Mouse (Mus musculus): ENCODE results near the gene Thoc5.
A peak's percentile ranks its signal among the peaks of the same experiment; 100 is the strongest.

The Thoc5 gene

DNA sequence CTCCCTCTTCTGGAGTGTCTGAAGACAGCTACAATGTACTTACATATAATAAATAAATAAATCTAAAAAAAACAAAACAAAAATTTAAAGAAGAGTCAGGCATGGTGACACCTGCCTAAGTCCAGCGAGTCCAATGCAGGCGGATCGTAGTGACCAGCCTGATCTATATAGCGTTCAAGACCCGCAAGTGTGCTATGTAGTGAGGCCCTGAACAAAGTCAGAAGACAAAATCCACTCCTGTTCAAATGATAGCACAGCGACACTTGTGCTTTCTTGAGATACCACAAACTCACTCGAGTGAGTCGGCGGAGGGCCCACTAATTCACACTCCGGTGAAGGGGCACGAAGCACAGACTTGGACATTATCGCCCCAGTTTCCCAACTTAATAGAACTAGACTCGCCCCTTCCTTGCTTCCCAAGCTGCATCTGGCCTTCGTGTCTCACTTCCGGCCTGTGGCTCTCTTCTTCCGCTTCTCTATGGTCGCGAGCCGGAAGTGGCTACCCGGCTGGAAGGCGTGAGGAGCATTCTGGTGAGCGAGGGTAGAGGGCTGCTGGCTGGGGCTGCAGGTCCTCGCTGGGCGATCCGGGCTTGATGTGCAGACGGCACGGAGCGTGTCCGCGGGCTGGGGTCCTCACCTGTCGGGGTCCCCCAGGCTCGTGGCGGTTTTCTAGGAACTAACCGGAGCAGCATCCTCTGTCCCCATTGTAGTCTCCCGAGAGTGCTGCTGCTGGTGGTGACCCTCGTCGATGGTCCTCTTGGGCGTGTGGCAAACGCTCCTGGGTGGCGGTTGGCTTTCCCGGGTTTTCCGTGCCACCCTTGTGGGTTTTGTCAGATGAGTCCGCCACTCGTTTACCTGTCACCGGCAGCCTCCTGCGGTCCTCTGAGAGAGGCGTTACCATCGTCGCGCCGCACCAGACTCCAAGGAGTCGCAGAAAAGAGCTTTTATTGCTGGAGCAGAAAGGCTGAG is at the start of gene Thoc5:
TSS of gene Thoc5 (plus strand) at position 473 of the 969 bp plus-strand sequence.
- no peak for DNase-seq (ENCODE audit: extremely low read depth, low read depth, low spot score)

DNA sequence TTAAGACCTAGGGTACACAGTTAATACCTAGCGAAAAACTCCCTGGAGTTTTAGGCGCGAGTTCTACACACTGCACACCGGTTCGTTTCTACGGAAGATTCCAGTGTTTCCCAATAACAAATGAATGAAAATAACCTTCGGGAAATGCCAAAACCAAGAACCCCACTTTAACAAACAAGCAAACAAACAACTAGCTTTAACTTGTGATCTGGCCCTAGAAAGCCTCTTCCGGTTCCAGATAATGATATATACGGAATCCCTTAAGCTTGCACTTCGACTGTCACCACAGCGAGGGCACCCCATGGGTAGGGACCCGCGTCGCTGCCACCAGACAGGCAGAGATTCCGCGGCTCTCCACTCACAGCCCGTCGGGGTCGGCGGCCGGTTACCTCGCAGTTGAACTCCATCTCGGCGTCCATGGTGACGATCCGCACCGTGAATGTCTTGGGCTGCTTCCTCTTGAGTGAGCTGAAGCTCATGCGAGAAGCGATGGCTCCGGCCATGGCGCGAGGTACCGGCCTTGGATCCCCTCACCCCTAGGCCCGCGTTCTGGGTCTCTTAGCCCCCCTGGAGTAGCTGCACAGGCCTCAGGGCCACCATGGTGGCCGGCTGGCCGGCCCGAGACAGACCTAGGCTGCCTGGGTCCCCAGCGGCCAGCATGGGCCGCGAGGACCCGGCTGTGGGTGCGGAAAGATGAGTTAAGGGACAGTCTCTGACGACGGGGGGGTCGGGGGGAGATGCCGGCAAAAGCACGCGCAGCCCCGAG is 46.5 kb upstream of the Thoc5 start:
- no peak for DNase-seq (ENCODE audit: extremely low read depth, low read depth, low spot score)

DNA sequence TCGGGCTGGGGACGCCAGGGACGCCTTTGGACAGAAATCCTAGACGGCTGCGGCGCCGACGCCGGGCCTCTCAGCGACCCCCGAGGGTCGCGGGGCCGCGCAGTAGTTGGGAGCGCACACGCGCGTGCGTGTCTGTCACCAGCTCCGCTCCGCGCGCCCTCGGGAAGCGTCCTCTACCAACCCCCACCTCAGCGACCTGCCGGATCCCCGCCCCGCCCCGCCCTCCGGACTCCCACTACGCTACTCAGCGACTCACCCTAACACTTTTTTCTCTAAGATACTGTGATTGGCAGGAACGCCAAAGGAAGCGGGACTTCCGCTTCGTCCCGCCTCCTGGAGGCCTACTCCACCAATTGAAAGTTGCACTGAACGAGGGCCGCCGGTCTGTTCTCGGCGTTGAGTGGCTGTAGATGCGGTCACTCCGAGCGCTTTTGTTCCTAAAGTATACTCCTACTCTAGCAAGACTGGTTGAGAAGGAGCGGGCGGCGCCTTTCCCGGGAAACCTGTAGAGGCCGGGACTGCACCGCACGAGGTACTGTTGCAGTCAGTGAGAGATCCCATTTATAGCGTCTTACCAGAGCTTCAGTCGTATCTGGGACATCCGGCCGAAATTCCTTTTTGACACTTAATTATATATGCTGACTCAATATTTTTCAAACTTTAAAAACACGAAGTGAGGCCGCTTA is 45.7 kb upstream of the Thoc5 start, which contains the start of gene Nf2:
TSS of gene Nf2 (minus strand) at position 279 of the 686 bp plus-strand sequence.
- peak; percentile 96 for DNase-seq (ENCODE audit: extremely low read depth, low read depth, low spot score)

DNA sequence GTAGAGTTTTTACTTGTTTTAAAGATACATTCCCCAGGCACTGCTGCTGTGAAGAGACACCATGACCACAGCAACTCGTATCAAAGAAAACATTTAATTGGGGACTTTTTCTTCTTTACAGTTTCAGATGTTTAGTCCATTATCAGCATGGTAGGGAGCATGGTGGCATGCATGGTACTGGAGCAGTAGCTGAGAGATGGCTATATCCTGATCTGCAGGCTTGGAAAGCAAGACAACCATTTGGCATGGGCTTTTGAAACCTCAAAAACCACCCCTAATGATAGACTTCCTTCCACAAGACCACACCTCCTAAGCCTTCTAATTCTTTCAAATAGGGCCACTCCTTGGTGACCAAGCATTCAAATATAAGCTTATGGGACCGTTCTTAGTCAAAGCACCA is 44.7 kb upstream of the Thoc5 start:
- no peak for DNase-seq (ENCODE audit: extremely low read depth, low read depth, low spot score)

DNA sequence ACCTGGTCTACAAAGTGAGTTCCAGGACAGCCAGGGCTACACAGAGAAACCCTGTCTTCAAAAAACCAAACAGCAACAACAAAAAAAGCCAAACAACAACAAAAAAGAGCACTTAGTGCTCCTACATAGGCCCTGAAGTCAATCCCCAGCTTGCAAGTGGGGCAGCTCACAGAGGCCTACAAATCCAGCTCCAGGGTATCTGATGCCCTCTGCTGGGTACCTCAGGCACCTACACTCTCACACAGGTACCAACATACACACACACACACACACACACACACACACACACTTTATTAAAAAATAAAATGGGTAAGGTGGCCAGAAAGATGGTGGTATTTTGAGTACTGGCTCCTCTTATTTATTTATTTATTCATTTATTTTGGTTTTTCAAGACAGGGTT is 42.1 kb upstream of the Thoc5 start:
- no peak for DNase-seq (ENCODE audit: extremely low read depth, low read depth, low spot score)

DNA sequence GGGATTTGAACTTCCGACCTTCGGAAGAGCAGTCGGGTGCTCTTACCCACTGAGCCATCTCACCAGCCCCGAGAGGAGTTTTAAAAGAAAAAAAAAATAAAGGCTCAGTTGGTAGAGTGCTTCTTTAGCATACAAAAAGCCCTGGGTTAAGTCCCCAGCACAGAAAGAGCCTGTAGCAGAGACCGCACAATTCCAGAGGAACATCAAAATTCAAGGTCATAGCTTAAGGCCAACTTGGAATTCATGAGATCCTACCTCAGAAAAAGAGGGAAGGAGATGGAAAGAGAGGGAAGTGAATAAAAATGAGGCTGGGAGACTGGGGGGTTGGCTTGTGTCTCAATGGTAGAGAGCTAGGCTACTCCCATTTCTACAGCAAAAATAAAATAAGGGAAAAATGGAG is 40.9 kb upstream of the Thoc5 start:
- no peak for DNase-seq (ENCODE audit: extremely low read depth, low read depth, low spot score)

DNA sequence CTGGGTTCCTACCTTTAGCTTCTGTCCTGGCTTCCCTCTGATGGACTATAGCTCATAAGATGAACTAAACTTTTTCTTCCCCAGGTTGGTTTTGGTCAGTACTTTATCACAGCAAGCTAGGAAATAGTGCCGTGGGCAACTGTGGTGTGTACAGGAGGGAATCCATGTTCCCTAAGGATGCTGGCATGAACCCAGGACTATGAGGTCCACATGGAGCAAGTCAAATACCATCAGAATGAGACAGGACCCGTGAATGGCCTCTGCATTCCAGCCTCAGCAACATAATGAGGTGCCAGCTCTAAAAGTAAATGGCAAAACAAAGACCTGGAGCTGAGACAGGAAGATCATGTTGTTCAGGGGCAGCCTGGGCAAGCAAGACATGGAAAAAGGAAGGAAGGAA is 36.7 kb upstream of the Thoc5 start:
- no peak for DNase-seq (ENCODE audit: extremely low read depth, low read depth, low spot score)

DNA sequence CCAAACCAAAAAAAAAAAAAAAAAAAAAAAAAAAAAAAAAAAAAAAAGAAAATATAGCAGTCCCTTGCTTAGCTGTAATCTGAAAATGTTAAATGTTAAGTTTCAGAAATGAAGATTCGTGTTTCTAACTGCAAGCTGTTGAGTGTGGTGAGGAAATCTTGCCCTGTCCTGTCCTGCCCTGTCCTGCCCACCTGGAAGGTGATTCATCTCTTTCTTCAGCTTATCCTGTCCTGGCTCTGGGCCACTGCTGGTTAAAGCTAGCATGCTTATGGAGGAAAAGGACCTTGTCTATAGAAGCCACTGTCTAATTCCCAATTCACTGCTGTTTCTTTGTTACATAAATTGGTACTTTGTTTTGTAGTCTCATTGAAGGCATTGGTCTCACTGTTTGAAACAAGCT is 34.1 kb upstream of the Thoc5 start:
- peak; percentile 88 for DNase-seq (ENCODE audit: extremely low read depth, low read depth, low spot score)

DNA sequence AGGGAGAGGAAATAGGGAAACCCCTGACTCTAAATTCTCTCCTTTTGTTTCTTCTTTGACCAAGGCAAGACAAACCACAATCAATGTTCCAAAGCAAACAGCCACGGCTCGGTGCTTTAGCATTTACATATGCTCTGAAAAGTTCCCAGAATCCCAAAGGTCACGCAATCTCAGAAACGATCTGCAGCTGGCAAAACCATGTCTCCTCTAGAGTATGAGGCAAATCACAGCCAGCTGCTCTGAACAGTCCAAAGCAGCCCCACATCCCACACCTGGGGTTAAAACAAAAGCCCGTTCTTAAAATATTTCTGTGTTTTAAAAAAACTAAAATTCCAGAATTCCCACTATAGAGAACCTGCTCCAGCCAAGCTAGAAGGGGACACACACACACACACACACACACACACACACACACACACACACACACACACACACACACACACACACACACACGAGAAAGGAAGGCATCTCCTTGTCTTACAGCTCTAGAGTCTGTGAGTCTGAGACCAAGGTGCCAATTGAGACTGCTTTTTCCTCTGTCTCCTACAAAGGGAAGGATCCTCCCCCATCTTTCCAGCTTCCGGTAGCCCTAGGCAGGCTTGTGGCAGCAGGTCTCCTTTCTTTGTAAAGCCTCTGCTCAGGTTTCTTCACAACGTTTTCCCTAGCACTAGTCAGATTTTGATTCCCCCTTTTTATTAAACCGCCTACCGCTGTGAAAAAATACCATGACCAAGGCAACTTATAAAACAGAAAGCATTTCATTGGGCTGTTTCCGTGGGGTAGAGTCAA is 33.1 kb upstream of the Thoc5 start:
- no peak for DNase-seq (ENCODE audit: extremely low read depth, low read depth, low spot score)

DNA sequence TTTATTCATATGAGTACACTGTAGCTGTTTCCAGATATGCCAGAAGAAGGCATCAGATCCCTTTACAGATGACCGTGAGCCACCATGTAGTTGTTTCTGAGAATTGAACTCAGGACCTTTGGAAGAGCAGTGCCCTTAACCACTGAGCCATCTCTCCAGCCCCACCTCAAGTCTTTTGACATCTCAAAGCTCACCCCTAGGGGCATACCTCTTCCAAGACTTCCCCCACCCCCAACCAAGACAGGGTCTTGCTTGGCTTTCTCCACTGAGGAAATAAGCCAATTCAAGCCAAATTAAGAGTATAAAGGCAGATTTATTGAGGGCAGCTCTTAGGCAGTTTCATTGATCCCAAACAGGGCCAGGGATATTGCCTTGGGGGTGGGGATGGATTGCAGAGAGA is 32.4 kb upstream of the Thoc5 start:
- DNase-seq (ENCODE audit: extremely low read depth, low read depth, low spot score) = no peak

DNA sequence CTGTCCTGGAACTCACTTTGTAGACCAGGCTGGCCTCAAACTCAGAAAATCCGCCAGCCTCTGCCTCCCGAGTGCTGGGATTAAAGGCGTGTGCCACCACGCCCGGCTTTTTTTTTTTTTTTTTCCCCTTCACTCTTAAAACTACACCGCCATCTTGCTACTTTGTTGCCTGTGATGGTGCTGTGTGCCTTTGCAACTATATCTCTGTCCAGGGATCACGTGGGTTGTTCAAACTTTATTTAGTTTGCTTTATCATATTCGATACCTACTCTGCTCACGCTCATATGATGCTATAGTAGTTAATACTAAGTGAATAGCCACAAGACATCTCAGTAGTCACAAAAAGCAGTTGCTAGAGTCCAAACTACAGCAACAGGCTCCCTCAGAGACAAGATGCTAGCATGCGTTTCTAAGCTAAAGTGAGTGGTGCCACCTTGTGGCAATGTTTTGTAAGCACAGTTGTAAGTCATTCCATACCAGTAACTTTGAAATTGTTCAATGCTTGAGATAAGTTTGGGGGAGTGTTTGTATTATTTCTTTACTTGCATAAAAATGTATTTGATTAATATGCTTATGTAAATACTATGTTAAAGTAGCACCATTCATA is 29.4 kb upstream of the Thoc5 start:
- DNase-seq (ENCODE audit: extremely low read depth, low read depth, low spot score) = no peak

DNA sequence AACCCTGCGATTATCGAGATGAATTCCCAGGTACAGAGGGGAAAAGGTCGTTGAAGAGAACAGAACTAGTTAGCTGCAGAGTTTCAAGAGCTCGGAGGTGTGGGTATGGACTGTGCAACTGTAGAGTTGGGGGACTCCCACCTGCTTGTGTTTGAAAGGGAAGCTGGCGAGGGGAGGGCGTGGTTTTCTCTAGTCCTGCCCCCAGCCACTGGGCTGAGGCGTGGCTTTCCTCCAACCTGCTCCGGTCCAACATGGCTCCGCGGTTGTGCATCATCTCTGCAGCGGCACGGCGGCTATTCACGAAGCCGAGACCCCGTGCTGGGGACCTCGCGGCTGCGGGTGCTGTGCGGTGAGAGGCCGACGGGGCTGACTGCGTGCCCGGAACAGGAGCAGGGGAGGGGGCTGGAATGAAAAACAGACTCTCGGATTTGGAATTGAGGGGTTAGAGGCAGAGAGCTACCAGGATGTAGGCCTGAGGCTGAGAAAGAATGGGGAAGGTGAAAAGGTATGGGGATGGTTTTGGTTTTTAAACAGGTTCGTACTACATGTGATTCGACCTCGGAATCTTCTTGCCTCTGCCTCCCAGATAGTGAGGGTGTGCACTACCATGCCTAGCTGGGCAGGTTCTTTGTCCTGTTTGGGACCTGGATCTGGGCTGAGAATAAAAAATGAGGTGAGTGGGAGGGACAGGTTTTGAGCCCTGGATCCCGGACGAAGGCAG is 21.2 kb upstream of the Thoc5 start, which contains the start of gene Nipsnap1:
TSS of gene Nipsnap1 (plus strand) at position 197 of the 721 bp plus-strand sequence.
- DNase-seq (ENCODE audit: extremely low read depth, low read depth, low spot score) = no peak

DNA sequence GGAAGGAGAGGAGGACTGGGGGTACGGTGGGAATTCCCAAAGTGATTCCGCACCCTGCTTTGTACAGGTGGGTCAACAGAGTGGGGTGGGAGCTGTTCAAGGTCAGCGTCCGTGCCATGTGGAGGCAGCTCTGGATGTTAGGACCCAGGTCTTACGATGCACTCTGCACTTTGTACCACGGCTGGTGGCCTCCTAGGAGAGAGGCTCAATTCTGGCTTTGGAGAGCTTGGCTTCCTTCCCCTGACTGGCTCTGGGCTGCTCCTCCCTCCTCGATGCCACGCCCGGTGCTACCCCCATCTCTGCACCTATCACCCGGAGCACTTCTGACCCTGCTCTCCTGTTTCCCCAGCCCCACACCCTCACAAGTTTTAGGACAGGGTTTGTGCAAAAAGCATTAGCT is 20.6 kb upstream of the Thoc5 start:
- no peak for DNase-seq (ENCODE audit: extremely low read depth, low read depth, low spot score)

DNA sequence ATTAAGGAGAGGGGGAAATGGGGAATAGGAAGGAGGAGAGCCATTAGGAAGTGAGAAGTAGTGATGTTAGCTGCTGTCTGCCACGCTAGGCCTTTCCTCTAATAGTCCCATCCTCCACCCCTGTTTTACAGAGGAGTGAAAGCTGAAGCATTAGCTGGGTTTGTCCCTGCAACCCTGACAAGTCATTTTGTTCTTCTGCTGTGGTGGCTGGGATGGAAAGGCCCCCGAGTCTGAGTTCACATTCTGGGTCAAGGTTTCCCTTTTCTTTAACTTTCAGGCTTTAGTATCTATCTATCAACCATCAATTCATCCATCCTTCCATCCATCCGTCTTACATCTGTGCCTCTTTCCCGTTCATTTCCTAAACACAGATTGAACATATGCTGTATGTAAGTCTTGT is 14.0 kb upstream of the Thoc5 start:
- no peak for DNase-seq (ENCODE audit: extremely low read depth, low read depth, low spot score)

DNA sequence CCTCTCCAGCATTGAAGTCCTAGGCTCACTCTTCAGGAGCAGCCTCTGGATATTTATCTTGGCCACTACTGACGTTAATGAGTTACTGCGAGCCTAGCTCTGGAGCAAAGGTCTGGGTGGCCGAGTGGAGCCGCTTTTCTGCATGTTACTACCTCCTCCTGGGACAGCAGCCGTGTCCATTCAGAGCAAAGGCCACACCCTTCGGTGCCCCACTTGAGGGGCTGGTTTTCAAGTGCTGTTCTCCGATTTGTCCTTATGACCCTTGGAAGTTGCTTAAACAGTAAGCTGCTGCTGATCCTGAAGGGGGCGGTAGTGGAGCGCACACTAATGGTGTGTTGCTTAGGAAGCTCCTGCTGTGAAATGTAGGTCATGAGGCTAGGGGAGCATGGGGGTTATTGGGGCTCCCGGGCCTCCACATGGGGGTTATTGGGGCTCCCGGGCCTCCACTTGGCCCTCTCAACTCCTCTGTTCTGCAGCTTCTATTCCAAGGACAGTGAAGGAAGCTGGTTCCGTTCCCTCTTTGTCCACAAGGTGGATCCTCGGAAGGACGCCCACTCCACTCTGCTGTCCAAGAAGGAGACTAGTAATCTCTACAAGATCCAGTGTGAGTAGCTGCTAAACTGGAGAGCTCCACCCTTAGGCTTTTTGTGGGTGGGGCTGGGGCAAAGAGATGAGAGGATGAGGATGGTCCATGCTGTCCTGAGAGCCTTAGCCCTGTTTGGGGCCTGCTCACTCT is 12.1 kb upstream of the Thoc5 start:
- peak; percentile 64 for DNase-seq (ENCODE audit: extremely low read depth, low read depth, low spot score)

DNA sequence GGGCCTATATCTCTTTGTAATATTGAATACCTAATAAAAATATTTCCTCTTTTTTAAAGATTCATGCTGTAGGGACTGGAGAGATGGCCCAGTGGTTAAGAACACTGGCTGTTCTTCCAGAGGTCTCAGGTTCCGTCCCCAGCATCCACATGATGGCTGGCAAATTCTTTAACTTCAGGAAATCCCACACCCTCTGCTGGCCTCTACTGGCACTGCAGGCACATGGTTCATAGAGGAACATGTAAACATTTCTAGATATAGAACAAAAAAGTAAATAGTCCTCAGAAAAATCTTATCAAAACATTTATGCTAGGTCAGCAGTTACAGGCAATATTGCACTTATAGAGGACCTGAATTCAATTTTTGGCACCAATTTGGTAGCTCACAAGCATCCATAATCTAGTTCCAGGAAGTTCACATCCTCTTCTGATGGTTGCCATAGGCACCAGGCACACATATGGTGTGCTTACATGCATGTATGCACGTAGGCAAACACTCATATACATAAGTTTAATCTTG is 9.7 kb upstream of the Thoc5 start:
- no peak for DNase-seq (ENCODE audit: extremely low read depth, low read depth, low spot score)

DNA sequence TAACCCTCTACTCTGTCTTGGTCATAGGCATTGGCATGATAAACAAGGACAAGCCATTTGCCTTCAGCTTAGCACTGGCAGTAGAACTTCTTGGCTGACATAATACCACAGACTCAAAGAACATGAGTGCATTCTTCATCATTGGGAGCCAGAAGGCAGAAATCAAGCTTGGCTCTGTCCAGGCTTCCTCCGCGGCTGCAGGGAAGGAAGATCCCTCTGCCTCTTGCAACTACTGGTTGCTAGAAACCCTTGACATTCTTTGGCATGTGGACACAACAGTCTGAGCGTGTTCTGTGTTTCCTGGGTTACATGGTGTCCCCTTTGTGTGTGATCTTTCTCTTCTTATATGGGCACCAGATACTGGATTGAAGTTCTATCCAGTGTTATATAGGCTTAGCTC is 8.1 kb upstream of the Thoc5 start:
- no peak for DNase-seq (ENCODE audit: extremely low read depth, low read depth, low spot score)

DNA sequence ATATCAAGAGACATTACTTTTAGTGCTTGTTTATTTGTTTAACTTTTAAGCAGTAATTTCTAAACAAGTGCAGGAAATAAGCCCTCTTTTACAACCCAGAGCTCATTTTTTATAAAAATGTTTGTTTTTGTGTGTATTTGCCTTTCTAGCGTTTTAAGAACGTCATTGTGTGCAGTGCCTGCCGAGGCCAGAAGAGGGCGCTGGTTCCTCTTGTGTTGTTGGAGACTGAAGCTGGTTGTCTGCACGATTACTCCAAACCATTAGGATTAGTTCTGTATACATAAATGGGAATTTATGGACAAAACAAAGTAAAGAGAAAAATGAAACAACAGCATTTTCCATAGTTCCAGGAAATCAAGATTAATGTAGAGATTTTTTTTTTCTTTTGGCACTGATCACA is 5.3 kb downstream of the Thoc5 start:
- DNase-seq (ENCODE audit: extremely low read depth, low read depth, low spot score) = no peak

DNA sequence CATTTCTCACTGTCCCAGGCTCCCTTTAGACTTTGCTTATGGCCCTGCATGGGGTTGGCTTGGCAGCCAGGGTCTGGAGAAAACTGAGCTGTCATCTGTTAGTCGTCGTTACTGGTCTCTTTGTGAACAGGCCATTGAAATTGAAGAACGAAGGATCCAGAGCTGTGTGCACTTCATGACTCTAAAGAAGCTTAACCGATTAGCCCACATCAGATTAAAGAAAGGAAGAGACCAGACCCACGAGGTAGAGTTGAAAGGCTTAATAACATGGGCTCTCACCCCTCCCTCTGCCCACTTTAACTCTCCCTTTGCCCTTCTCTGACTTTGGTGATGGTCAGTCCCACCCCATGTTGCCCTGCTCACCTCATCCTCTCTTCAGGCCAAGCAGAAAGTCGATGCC is 6.8 kb downstream of the Thoc5 start:
- no peak for DNase-seq (ENCODE audit: extremely low read depth, low read depth, low spot score)
